Mouse (Mus musculus) lung, embryonic 16.5 days (tissue): ENCODE measurements around the gene Gm12248. TPM values are rescaled to one million over a fixed set of nuclear protein-coding genes. Genes with fewer than 3 reads are reported as not detected.

ENCODE experiments used
- ATAC-seq: fragments of 200-750 bp; cut with Nextera tagmentation; 2 replicates; pipeline ENCODE4 v1.8.0; 2017; ENCODE audit warnings: low read depth, mild to moderate bottlenecking, moderate library complexity
- H3K27ac ChIP-seq: fragments of 300-500 bp; sonication (generic); 2 replicates; pipeline ENCODE4 v1.5.1; 2014; ENCODE audit warnings: mild to moderate bottlenecking, control low read depth, low read length
- H3K27me3 ChIP-seq: fragments of 300-500 bp; sonication (generic); 2 replicates; pipeline ENCODE4 v1.6.1; 2014; ENCODE audit warnings: low read depth, low read length, mixed read lengths; ENCODE audit not compliant: control insufficient read depth, insufficient read depth
- H3K36me3 ChIP-seq: fragments of 300-500 bp; sonication (generic); 2 replicates; pipeline ENCODE4 v1.6.1; 2014; ENCODE audit warnings: low read length; ENCODE audit not compliant: control insufficient read depth, insufficient read depth
- H3K4me1 ChIP-seq: fragments of 300-500 bp; sonication (generic); replicated peaks from 2 replicates; pipeline ENCODE4 v1.6.1; 2014; ENCODE audit warnings: low read length, mixed read lengths; ENCODE audit not compliant: control insufficient read depth, insufficient read depth
- H3K4me2 ChIP-seq: fragments of 300-500 bp; sonication (generic); 2 replicates; pipeline ENCODE4 v1.6.1; 2014; ENCODE audit warnings: low read depth, low read length, control low read depth
- H3K4me3 ChIP-seq: fragments of 300-500 bp; sonication (generic); 2 replicates; pipeline ENCODE4 v1.5.1; 2014; ENCODE audit warnings: mild to moderate bottlenecking, low read length, control low read depth
- H3K9ac ChIP-seq: fragments of 300-500 bp; sonication (generic); 2 replicates; pipeline ENCODE4 v1.6.1; 2014; ENCODE audit warnings: low read length, control low read depth
- H3K9me3 ChIP-seq: fragments of 300-500 bp; sonication (generic); 2 replicates; pipeline ENCODE4 v1.6.1; 2016; ENCODE audit warnings: low read length; ENCODE audit not compliant: control insufficient read depth
- WGBS: fragments of 180-500 bp; shearing (Covaris S2); extraction: QIAGEN DNeasy Blood & Tissue Kit; methylation state at CpG from one replicate; pipeline ENCODE4 v1.1.7; 2014; 5-methylcytosine and 5-hydroxymethylcytosine counted together
- polyA plus RNA-seq: library from polyadenylated mRNA; unstranded; fragments of >200 nt; fragmentation: Nextera tagmentation; extraction: Ambion mirVana; gene quantifications from 2 replicates; pipeline ENCODE4 v1.2.1, GENCODE M21; 2015

The Gm12248 gene
- polyA plus RNA-seq, 1 experiment from 2014 or later = not detected

DNA sequence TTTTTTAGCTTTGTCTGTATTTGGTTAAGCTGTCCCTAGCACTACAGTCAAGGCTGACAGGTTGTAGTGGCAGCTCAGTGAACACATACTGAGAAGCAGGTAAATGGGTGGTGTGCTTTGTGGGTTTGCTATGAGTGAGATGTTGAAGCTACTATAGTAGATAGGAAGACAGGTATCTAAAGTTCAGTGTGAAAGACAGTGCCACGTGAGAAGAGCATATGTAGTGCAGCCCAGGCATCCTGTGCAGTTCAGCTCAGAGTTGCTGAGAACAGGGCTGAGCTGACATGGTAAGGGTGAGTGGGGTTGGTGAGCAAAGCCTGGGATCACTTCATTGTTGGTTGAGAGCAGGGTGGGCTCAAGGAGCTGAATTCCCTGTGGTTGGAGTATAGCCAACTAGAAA, 75.5 kb downstream of the Gm12248 start:
- no peak for ATAC-seq
- H3K4me3 ChIP-seq = no peak overlapping the region
- no peak overlapping the region for H3K9ac ChIP-seq
- H3K36me3 ChIP-seq = no peaks in the 10 kb centered on the region
- 54% methylated on average over 1 of the region's 1 CpGs for WGBS
- H3K4me1 ChIP-seq = peaks cover 62% of the 10 kb centered on the region
- no peaks in the 10 kb centered on the region for H3K27me3 ChIP-seq
- H3K9me3 ChIP-seq = no peaks in the 10 kb centered on the region
- H3K4me2 ChIP-seq = no peak overlapping the region
- H3K27ac ChIP-seq = no peak overlapping the region

DNA sequence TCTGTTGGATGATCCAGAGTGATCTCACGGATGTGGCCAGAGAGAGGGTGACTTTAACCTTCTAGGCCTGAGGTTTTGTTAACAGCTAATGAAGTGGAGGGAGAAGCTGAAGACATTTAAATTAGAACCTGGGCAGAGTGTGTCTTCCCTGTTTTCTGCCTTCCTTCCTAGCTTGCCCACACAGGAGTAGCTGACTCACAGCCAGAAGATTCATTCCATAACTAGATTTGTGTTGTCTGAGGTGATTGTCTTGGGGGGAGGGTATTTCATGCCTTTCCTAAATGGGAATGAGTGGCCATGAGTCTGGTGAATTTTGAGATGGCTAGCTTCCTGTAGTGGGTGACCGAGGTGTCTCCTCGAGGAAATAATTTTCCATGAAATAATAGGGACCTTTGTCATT, 76.6 kb downstream of the Gm12248 start:
- Histone ChIP-seq H3K4me1 (peaks cover 58% of the 10 kb centered on the region), H3K4me2 (no peak overlapping the region), H3K4me3 (no peak overlapping the region), H3K9ac (no peak overlapping the region), H3K27ac (no peak overlapping the region), H3K9me3 (no peaks in the 10 kb centered on the region), H3K27me3 (no peaks in the 10 kb centered on the region), H3K36me3 (no peaks in the 10 kb centered on the region)
- 42% methylated on average over 3 of the region's 3 CpGs for WGBS
- no peak for ATAC-seq

DNA sequence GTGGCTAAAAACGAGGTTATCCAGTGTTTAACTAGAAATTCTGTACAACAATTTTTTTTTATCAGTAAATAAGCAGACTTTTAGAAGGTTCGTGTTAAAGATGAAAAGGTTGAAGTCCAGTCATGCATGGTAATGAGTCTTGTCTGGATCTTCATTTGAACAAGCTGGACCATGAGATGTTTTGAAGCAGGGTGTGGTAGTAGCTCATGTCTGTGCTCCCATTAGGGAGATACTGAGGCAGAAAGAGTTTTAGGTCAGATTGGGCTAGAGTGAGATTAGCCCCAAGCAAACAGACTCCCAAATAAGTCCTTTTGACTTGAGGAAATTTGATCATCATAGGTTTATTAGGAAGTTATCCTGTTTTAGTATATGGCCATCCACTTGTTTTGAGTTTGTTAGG, 77.6 kb downstream of the Gm12248 start:
- Histone ChIP-seq H3K9ac (no peak overlapping the region), H3K9me3 (no peaks in the 10 kb centered on the region), H3K27me3 (no peaks in the 10 kb centered on the region), H3K4me3 (no peak overlapping the region), H3K4me2 (no peak overlapping the region), H3K36me3 (no peaks in the 10 kb centered on the region), H3K4me1 (peaks cover 58% of the 10 kb centered on the region), H3K27ac (no peak overlapping the region)
- ATAC-seq = no peak
- 54% methylated on average over 2 of the region's 2 CpGs for WGBS

DNA sequence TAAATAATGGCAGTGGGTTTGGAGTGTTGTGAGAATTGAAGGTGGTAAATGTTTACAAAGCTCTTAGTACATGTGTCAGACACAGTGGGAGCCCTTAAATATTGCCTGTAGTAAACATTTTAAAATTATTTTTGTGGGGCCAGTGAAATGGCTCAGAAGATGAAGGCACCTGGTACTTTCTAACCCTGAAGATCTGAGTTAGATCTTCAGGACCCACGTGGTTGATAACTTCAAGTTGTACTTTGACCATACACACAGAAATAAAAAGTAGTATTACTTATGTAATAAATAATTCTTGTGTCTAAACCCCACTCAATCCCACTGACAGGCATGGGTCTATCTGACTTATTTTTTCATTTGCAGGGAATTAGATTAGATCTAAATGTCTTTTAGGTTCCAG, 78.3 kb downstream of the Gm12248 start:
- no peaks in the 10 kb centered on the region for H3K9me3 ChIP-seq
- no peak overlapping the region for H3K27ac ChIP-seq
- 51% methylated on average over 1 of the region's 1 CpGs for WGBS
- no peak overlapping the region for H3K4me2 ChIP-seq
- ATAC-seq = no peak
- no peak overlapping the region for H3K9ac ChIP-seq
- no peak overlapping the region for H3K4me3 ChIP-seq
- no peaks in the 10 kb centered on the region for H3K27me3 ChIP-seq
- H3K4me1 ChIP-seq = peaks cover 52% of the 10 kb centered on the region
- no peaks in the 10 kb centered on the region for H3K36me3 ChIP-seq

Other genes starting within 250 kb of the Gm12248 start
- 15.3 and 16.3 TPM in 2 replicates for gene Larp1, start 84.1 kb downstream of the Gm12248 start, polyA plus RNA-seq
- 87.2 and 98.8 TPM in 2 replicates for gene Cnot8, start 11.0 kb upstream of the Gm12248 start, polyA plus RNA-seq
- gene Gemin5, start 75.4 kb upstream of the Gm12248 start, polyA plus RNA-seq = 14.7 and 15.1 TPM in 2 replicates
- 108 and 109 TPM in 2 replicates for gene Mrpl22, start 78.5 kb upstream of the Gm12248 start, polyA plus RNA-seq
- gene Igtp, start 106.4 kb upstream of the Gm12248 start, polyA plus RNA-seq = 4.7 and 7.4 TPM in 2 replicates
- gene Irgm2, start 106.5 kb upstream of the Gm12248 start, polyA plus RNA-seq = 3.0 and 3.2 TPM in 2 replicates
- 0.10 TPM in 1 of 2 replicates, not detected in the other for gene 4930438A08Rik, start 181.7 kb upstream of the Gm12248 start, polyA plus RNA-seq
- 23.0 and 24.4 TPM in 2 replicates for gene Zfp692, start 213.9 kb upstream of the Gm12248 start, polyA plus RNA-seq
- 35.4 and 37.6 TPM in 2 replicates for gene Zfp672, start 237.2 kb upstream of the Gm12248 start, polyA plus RNA-seq
- gene Sh3bp5l, start 237.6 kb upstream of the Gm12248 start, polyA plus RNA-seq = 35.1 and 36.9 TPM in 2 replicates